Mouse (Mus musculus) small intestine, adult 2 months (tissue): ENCODE results near the gene Angpt4.

ENCODE experiments used
- CTCF ChIP-seq: fragments of 200-500 bp; IDR thresholded peaks from 2 replicates; pipeline ENCODE4 v1.5.1; 2012; ENCODE audit warnings: low read depth, mild to moderate bottlenecking, control low read depth, inconsistent platforms, low read length, moderate library complexity, mixed read lengths; ENCODE audit not compliant: insufficient replicate concordance, insufficient read length; ENCODE audit errors: extremely low read depth
- POLR2A ChIP-seq: fragments of 200-500 bp; IDR thresholded peaks from 2 replicates; pipeline ENCODE4 v1.6.1; 2012; ENCODE audit warnings: low read depth, mild to moderate bottlenecking, control low read depth, inconsistent platforms, low read length, moderate library complexity

DNA sequence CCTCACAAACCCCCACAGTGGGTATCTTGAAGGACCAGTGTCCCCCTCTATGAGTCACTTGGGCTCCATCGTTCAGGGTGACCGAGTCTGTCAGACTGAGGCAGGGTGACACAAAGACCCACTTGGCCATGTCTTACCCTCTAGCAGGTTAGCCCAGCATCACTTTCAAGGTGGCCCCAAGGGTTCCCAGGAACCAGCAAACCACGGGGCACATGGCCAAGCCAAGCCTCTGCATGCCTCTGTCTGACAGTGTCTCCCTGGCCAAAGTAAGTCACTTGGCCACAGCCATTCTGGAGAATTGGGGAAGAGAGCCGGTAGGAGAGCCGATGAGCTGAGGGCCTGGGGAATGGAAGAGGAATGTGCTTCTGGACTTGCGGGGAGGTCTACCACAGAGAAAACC lies 7.7 kb upstream of the Angpt4 start:
- TF ChIP-seq POLR2A (no peak), CTCF (no peak)
